Mouse (Mus musculus) liver, embryonic 14.5 days (tissue): ENCODE results near the gene Med23.

Source experiments
- CTCF ChIP-seq: IDR thresholded peaks from 2 replicates; pipeline ENCODE4 v1.5.1; 2016; ENCODE audit warnings: antibody characterized with exemption, low read depth, control low read depth
- EP300 ChIP-seq: IDR thresholded peaks from 2 replicates; pipeline ENCODE4 v1.6.1; 2016; ENCODE audit warnings: antibody characterized with exemption, low read depth

DNA sequence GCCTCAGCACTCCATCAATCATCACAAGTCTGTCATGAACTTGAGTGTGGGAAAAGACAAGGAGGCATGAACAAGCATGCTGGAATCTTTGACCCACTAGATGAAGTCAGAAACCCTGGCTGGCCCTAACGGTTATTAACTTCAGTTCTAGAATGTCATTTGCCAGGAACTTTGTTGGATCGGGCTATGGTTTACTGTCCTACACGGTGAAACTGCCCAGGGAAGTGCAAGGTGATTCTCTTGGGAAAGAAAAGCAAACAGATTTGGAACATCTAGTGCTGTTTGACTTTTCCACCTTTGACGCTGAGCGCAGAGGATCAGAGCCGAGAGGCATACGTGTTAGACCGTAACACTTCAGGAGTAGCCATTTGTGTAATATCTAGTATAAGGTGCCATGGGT, 81.8 kb downstream of the Med23 start:
- TF ChIP-seq CTCF = no peak
- TF ChIP-seq EP300 = no peak
